Mouse (Mus musculus): ENCODE data around the gene Tceal9. TPM values are rescaled to one million over a fixed set of nuclear protein-coding genes. Genes with fewer than 3 reads are reported as not detected.

Tceal9 gene
- polyA plus RNA-seq, 2 experiments = 383 to 632 TPM

DNA sequence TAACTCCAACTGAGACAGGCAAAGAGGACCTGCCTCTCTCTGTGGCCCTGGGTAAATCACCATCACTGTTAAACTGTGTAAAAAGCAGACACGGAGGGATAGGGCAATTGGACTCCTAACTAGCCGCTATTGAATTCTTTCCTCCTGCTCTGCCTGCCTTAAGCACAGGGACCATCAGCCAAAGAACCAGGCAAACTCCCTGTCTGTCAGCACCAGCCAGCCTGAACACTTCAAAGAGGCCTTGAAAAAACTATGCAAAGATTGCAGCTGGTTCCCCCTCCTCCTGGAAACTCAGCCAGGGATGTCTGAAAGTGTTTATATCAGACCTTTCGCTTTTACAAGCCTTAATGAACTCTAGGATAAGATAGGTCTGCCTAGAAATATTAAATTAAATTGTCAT lies 29.7 kb downstream of the Tceal9 start:
- TF ChIP-seq POLR2A (IDR thresholded peaks at IDR 0.05; ENCODE audit: borderline replicate concordance, extremely low read depth, insufficient read depth, insufficient read length) = no peak
- H3K27me3 ChIP-seq (ENCODE audit: control insufficient read depth, insufficient read depth, low read length) = no peaks in the 10 kb centered on the region
- DNase-seq (ENCODE audit: low spot score) (no peak), ATAC-seq (ENCODE audit: low FRiP score, low read depth) (no peak)
- no peak overlapping the region for H3K9ac ChIP-seq (ENCODE audit: low read depth, low read length, severe bottlenecking)
- no peak overlapping the region for H3K4me3 ChIP-seq (replicated peaks; ENCODE audit: low read length)
- 24% methylated on average over 3 of the region's 3 CpGs for WGBS
- H3K9me3 ChIP-seq (ENCODE audit: control insufficient read depth, low read length) = no peaks in the 10 kb centered on the region
- H3K27ac ChIP-seq (replicated peaks; ENCODE audit: low read depth, low read length) = no peak overlapping the region
- H3K4me1 ChIP-seq (ENCODE audit: control insufficient read depth, insufficient read depth, low read length) = peaks cover 4% of the 10 kb centered on the region; the same call in 1 of the 2 replicates
- no peaks in the 10 kb centered on the region; the same call in 1 of the 2 replicates for H3K36me3 ChIP-seq (ENCODE audit: control insufficient read depth, insufficient read depth, low read length)
- no peak overlapping the region for H3K4me2 ChIP-seq (replicated peaks; ENCODE audit: low read depth, low read length, severe bottlenecking)

- no peak for ATAC-seq (ENCODE audit: low FRiP score, low read depth)
- no peak overlapping the region for H3K27ac ChIP-seq (replicated peaks; ENCODE audit: low read depth, low read length)
- H3K4me2 ChIP-seq (replicated peaks; ENCODE audit: low read depth, low read length, severe bottlenecking) = no peak overlapping the region
- WGBS = 59% methylated on average over 3 of the region's 3 CpGs
- no peaks in the 10 kb centered on the region; the same call in 1 of the 2 replicates for H3K36me3 ChIP-seq (ENCODE audit: control insufficient read depth, insufficient read depth, low read length)
- DNase-seq (ENCODE audit: low spot score) = no peak
- H3K9me3 ChIP-seq (ENCODE audit: control insufficient read depth, low read length) = no peaks in the 10 kb centered on the region
- TF ChIP-seq POLR2A (IDR thresholded peaks at IDR 0.05; ENCODE audit: borderline replicate concordance, extremely low read depth, insufficient read depth, insufficient read length) = no peak
- no peak overlapping the region for H3K4me3 ChIP-seq (replicated peaks; ENCODE audit: low read length)
- H3K4me1 ChIP-seq (ENCODE audit: control insufficient read depth, insufficient read depth, low read length) = peaks cover 4% of the 10 kb centered on the region; the same call in 1 of the 2 replicates
- H3K9ac ChIP-seq (ENCODE audit: low read depth, low read length, severe bottlenecking) = no peak overlapping the region
- no peaks in the 10 kb centered on the region for H3K27me3 ChIP-seq (ENCODE audit: control insufficient read depth, insufficient read depth, low read length)
Measured at GRCm38 (mm10) chrX:136275386-136275785, 30.5 kb downstream of the Tceal9 start.

DNA sequence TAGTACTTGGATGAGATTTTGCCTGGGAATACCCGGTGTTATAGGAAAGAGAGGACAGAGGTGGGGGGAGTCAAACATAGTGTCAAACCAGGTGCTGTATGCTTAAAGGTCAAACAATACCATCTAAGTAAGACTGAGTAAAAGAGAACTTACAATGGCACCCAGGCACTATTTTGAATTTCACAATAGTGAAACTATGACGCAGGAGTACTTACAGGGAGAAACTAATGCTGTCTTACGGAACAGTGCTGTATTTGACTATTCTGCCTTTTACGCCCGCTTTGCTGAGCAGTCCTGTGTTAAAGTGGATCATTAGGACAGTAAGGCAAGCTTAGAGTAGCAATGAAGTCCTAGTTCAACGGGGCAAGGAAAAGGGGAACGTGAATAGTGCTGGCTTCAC lies 32.7 kb downstream of the Tceal9 start:
- Histone ChIP-seq H3K4me1 (ENCODE audit: control insufficient read depth, insufficient read depth, low read length) (no peaks in the 10 kb centered on the region), H3K27ac (replicated peaks; ENCODE audit: low read depth, low read length) (no peak overlapping the region), H3K4me3 (replicated peaks; ENCODE audit: low read length) (no peak overlapping the region), H3K9me3 (ENCODE audit: control insufficient read depth, low read length) (no peaks in the 10 kb centered on the region), H3K27me3 (ENCODE audit: control insufficient read depth, insufficient read depth, low read length) (no peaks in the 10 kb centered on the region), H3K9ac (ENCODE audit: low read depth, low read length, severe bottlenecking) (no peak overlapping the region), H3K36me3 (ENCODE audit: control insufficient read depth, insufficient read depth, low read length) (no peaks in the 10 kb centered on the region), H3K4me2 (replicated peaks; ENCODE audit: low read depth, low read length, severe bottlenecking) (no peak overlapping the region)
- no peak for TF ChIP-seq POLR2A (IDR thresholded peaks at IDR 0.05; ENCODE audit: borderline replicate concordance, extremely low read depth, insufficient read depth, insufficient read length)
- DNase-seq (ENCODE audit: low spot score) (no peak), ATAC-seq (ENCODE audit: low FRiP score, low read depth) (no peak)
- 88% methylated on average over 7 of the region's 7 CpGs for WGBS

DNA sequence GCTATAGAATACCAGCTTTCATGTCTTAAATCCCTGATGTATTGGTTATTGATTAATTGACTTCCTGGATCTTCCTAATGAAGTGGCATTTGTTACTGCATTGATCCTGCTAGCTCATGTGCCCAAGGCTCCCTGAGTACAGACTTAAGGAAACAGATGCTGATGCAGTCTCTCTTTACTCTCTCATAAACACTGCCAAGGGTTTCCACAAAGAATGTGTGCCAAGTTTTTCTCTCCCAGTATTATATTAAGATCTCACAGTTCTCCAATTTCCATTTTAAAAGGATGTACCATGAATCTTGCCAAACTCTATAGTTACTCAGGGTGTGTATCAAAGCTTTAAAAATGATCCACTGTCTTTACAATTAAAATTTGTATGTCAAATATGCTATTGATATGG lies 33.5 kb downstream of the Tceal9 start:
- TF ChIP-seq POLR2A (IDR thresholded peaks at IDR 0.05; ENCODE audit: borderline replicate concordance, extremely low read depth, insufficient read depth, insufficient read length) = no peak
- H3K27me3 ChIP-seq (ENCODE audit: control insufficient read depth, insufficient read depth, low read length) = no peaks in the 10 kb centered on the region

DNA sequence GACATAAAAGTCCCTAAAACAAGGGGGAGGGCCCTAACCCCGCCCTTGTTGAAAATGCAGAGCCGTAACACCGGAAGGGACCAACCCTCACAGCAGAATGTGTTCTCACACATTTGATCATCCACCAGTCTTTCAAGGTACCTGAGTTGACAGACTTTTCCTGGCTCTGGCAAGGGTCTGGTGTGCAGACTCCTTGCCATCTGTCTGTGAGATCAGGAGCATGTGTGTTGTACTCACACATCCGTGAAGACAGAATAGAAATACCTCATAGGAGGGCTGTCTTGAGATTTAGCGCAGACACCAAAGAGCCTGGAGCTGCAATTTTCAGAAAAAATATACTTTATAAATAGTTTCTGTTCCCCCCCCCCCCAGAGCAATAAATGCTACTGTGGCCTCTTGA lies 34.5 kb downstream of the Tceal9 start:
- Histone ChIP-seq H3K36me3 (ENCODE audit: control insufficient read depth, insufficient read depth, low read length) (no peaks in the 10 kb centered on the region), H3K27ac (replicated peaks; ENCODE audit: low read depth, low read length) (no peak overlapping the region), H3K27me3 (ENCODE audit: control insufficient read depth, insufficient read depth, low read length) (no peaks in the 10 kb centered on the region), H3K9ac (ENCODE audit: low read depth, low read length, severe bottlenecking) (no peak overlapping the region), H3K4me3 (replicated peaks; ENCODE audit: low read length) (no peak overlapping the region), H3K4me1 (ENCODE audit: control insufficient read depth, insufficient read depth, low read length) (no peaks in the 10 kb centered on the region), H3K9me3 (ENCODE audit: control insufficient read depth, low read length) (no peaks in the 10 kb centered on the region), H3K4me2 (replicated peaks; ENCODE audit: low read depth, low read length, severe bottlenecking) (no peak overlapping the region)
- 65% methylated on average over 5 of the region's 5 CpGs for WGBS
- ATAC-seq (ENCODE audit: low FRiP score, low read depth) (no peak), DNase-seq (ENCODE audit: low spot score) (no peak)
- no peak for TF ChIP-seq POLR2A (IDR thresholded peaks at IDR 0.05; ENCODE audit: borderline replicate concordance, extremely low read depth, insufficient read depth, insufficient read length)

More for the DNA sequence above, 33.5 kb downstream of the Tceal9 start:
- Histone ChIP-seq H3K4me3 (replicated peaks; ENCODE audit: low read length) (no peak overlapping the region), H3K4me2 (replicated peaks; ENCODE audit: low read depth, low read length, severe bottlenecking) (no peak overlapping the region), H3K9ac (ENCODE audit: low read depth, low read length, severe bottlenecking) (no peak overlapping the region), H3K9me3 (ENCODE audit: control insufficient read depth, low read length) (no peaks in the 10 kb centered on the region), H3K36me3 (ENCODE audit: control insufficient read depth, insufficient read depth, low read length) (no peaks in the 10 kb centered on the region), H3K4me1 (ENCODE audit: control insufficient read depth, insufficient read depth, low read length) (no peaks in the 10 kb centered on the region), H3K27ac (replicated peaks; ENCODE audit: low read depth, low read length) (no peak overlapping the region)
- ATAC-seq (ENCODE audit: low FRiP score, low read depth) = no peak
- no peak for DNase-seq (ENCODE audit: low spot score)

GRCm38 (mm10) chrX:136290817-136291281 lies 46.0 kb downstream of the Tceal9 start:
- Histone ChIP-seq H3K4me1 (ENCODE audit: control insufficient read depth, insufficient read depth, low read length) (no peaks in the 10 kb centered on the region), H3K4me3 (replicated peaks; ENCODE audit: low read length) (no peak overlapping the region), H3K27ac (replicated peaks; ENCODE audit: low read depth, low read length) (no peak overlapping the region), H3K4me2 (replicated peaks; ENCODE audit: low read depth, low read length, severe bottlenecking) (no peak overlapping the region), H3K9ac (ENCODE audit: low read depth, low read length, severe bottlenecking) (no peak overlapping the region), H3K9me3 (ENCODE audit: control insufficient read depth, low read length) (no peaks in the 10 kb centered on the region), H3K36me3 (ENCODE audit: control insufficient read depth, insufficient read depth, low read length) (no peaks in the 10 kb centered on the region), H3K27me3 (ENCODE audit: control insufficient read depth, insufficient read depth, low read length) (no peaks in the 10 kb centered on the region)
- WGBS = 36% methylated on average over 7 of the region's 8 CpGs
- DNase-seq (ENCODE audit: low spot score) (no peak), ATAC-seq (ENCODE audit: low FRiP score, low read depth) (no peak)
- TF ChIP-seq POLR2A (IDR thresholded peaks at IDR 0.05; ENCODE audit: borderline replicate concordance, extremely low read depth, insufficient read depth, insufficient read length) = no peak

Other genes starting within 250 kb of the Tceal9 start
- gene Arxes1, start 211.7 kb upstream of the Tceal9 start, polyA plus RNA-seq (2012; rRNA removed) = 12.5 and 15.0 TPM in 2 replicates
- gene Arxes1, start 211.7 kb upstream of the Tceal9 start, polyA plus RNA-seq (2014; fragmentation: Nextera tagmentation; extraction: Ambion mirVana) = 31.1 and 34.3 TPM in 2 replicates
- gene Bex2, start 176.8 kb upstream of the Tceal9 start, polyA plus RNA-seq (2012; rRNA removed) = 33.5 and 52.3 TPM in 2 replicates
- 65.5 and 78.4 TPM in 2 replicates for gene Bex2, start 176.8 kb upstream of the Tceal9 start, polyA plus RNA-seq (2014; fragmentation: Nextera tagmentation; extraction: Ambion mirVana)
- 0.03 TPM in 2 replicates for gene Nxf3, start 159.8 kb upstream of the Tceal9 start, polyA plus RNA-seq (2012; rRNA removed)
- not detected in 2 replicates for gene Nxf3, start 159.8 kb upstream of the Tceal9 start, polyA plus RNA-seq (2014; fragmentation: Nextera tagmentation; extraction: Ambion mirVana)
- gene Bex4, start 106.1 kb upstream of the Tceal9 start, polyA plus RNA-seq (2012; rRNA removed) = 16.6 and 30.9 TPM in 2 replicates
- 38.3 and 43.5 TPM in 2 replicates for gene Bex4, start 106.1 kb upstream of the Tceal9 start, polyA plus RNA-seq (2014; fragmentation: Nextera tagmentation; extraction: Ambion mirVana)
- 110 and 148 TPM in 2 replicates for gene Tceal8, start 72.7 kb upstream of the Tceal9 start, polyA plus RNA-seq (2012; rRNA removed)
- 203 and 216 TPM in 2 replicates for gene Tceal8, start 72.7 kb upstream of the Tceal9 start, polyA plus RNA-seq (2014; fragmentation: Nextera tagmentation; extraction: Ambion mirVana)
- gene Tceal5, start 41.2 kb upstream of the Tceal9 start, polyA plus RNA-seq (2012; rRNA removed) = 10.2 and 25.8 TPM in 2 replicates
- 4.7 and 5.6 TPM in 2 replicates for gene Tceal5, start 41.2 kb upstream of the Tceal9 start, polyA plus RNA-seq (2014; fragmentation: Nextera tagmentation; extraction: Ambion mirVana)
- gene Tceal7, start 30.3 kb upstream of the Tceal9 start, polyA plus RNA-seq (2012; rRNA removed) = 56.8 and 88.7 TPM in 2 replicates
- 74.4 and 121 TPM in 2 replicates for gene Tceal7, start 30.3 kb upstream of the Tceal9 start, polyA plus RNA-seq (2014; fragmentation: Nextera tagmentation; extraction: Ambion mirVana)
- gene Bex1, start 29.6 kb upstream of the Tceal9 start, polyA plus RNA-seq (2012; rRNA removed) = 68.3 and 112 TPM in 2 replicates
- gene Bex1, start 29.6 kb upstream of the Tceal9 start, polyA plus RNA-seq (2014; fragmentation: Nextera tagmentation; extraction: Ambion mirVana) = 83.7 and 92.3 TPM in 2 replicates
- gene Bex3, start 25.2 kb downstream of the Tceal9 start, polyA plus RNA-seq (2012; rRNA removed) = 387 and 467 TPM in 2 replicates
- 442 and 482 TPM in 2 replicates for gene Bex3, start 25.2 kb downstream of the Tceal9 start, polyA plus RNA-seq (2014; fragmentation: Nextera tagmentation; extraction: Ambion mirVana)